Mouse (Mus musculus): ENCODE measurements around the gene Agmat. TPM values are rescaled to one million over a fixed set of nuclear protein-coding genes. Genes with fewer than 3 reads are reported as not detected.

The Agmat gene
- polyA plus RNA-seq, 2 experiments = 0.21 TPM; not detected in 1

- Histone ChIP-seq H3K27ac (replicated peaks; ENCODE audit: low read depth, low read length) (no peak overlapping the region), H3K9me3 (ENCODE audit: control insufficient read depth, low read length) (no peaks in the 10 kb centered on the region), H3K27me3 (ENCODE audit: control insufficient read depth, insufficient read depth, low read length) (no peaks in the 10 kb centered on the region), H3K4me3 (replicated peaks; ENCODE audit: low read length) (no peak overlapping the region), H3K36me3 (ENCODE audit: control insufficient read depth, insufficient read depth, low read length) (peaks cover 57% of the 10 kb centered on the region), H3K4me1 (ENCODE audit: control insufficient read depth, insufficient read depth, low read length) (peaks cover 21% of the 10 kb centered on the region), H3K4me2 (replicated peaks; ENCODE audit: low read depth, low read length, severe bottlenecking) (no peak overlapping the region), H3K9ac (ENCODE audit: low read depth, low read length, severe bottlenecking) (no peak overlapping the region)
- no peak for DNase-seq (ENCODE audit: low spot score)
- ATAC-seq (ENCODE audit: low FRiP score, low read depth) = no peak
- 93% methylated on average over 12 of the region's 12 CpGs for WGBS
- no peak for TF ChIP-seq POLR2A (IDR thresholded peaks at IDR 0.05; ENCODE audit: borderline replicate concordance, extremely low read depth, insufficient read depth, insufficient read length)
Observed at GRCm38 (mm10) chr4:141763476-141763875, 17.0 kb downstream of the Agmat start.

- Histone ChIP-seq H3K27ac (replicated peaks; ENCODE audit: low read depth, low read length) (no peak overlapping the region), H3K9ac (ENCODE audit: low read depth, low read length, severe bottlenecking) (no peak overlapping the region), H3K27me3 (ENCODE audit: control insufficient read depth, insufficient read depth, low read length) (no peaks in the 10 kb centered on the region), H3K4me2 (replicated peaks; ENCODE audit: low read depth, low read length, severe bottlenecking) (no peak overlapping the region), H3K4me1 (ENCODE audit: control insufficient read depth, insufficient read depth, low read length) (peaks cover 21% of the 10 kb centered on the region), H3K9me3 (ENCODE audit: control insufficient read depth, low read length) (no peaks in the 10 kb centered on the region), H3K36me3 (ENCODE audit: control insufficient read depth, insufficient read depth, low read length) (peaks cover 72% of the 10 kb centered on the region), H3K4me3 (replicated peaks; ENCODE audit: low read length) (no peak overlapping the region)
- no peak for TF ChIP-seq POLR2A (IDR thresholded peaks at IDR 0.05; ENCODE audit: borderline replicate concordance, extremely low read depth, insufficient read depth, insufficient read length)
- 93% methylated on average over 3 of the region's 3 CpGs for WGBS
- ATAC-seq (ENCODE audit: low FRiP score, low read depth) (no peak), DNase-seq (ENCODE audit: low spot score) (no peak)
Observed at GRCm38 (mm10) chr4:141765008-141765407, 18.5 kb downstream of the Agmat start.

- peak overlapping the region; percentile 80 for H3K27ac ChIP-seq (replicated peaks; ENCODE audit: low read depth, low read length)
- H3K9ac ChIP-seq (ENCODE audit: low read depth, low read length, severe bottlenecking) = no peak overlapping the region
- no peak for TF ChIP-seq POLR2A (IDR thresholded peaks at IDR 0.05; ENCODE audit: borderline replicate concordance, extremely low read depth, insufficient read depth, insufficient read length)
- peak; percentile 44; the same call in 1 of the 2 replicates for ATAC-seq (ENCODE audit: low FRiP score, low read depth)
- peaks cover 21% of the 10 kb centered on the region for H3K4me1 ChIP-seq (ENCODE audit: control insufficient read depth, insufficient read depth, low read length)
- H3K4me3 ChIP-seq (replicated peaks; ENCODE audit: low read length) = no peak overlapping the region
- H3K27me3 ChIP-seq (ENCODE audit: control insufficient read depth, insufficient read depth, low read length) = no peaks in the 10 kb centered on the region
- no peak overlapping the region for H3K4me2 ChIP-seq (replicated peaks; ENCODE audit: low read depth, low read length, severe bottlenecking)
- H3K9me3 ChIP-seq (ENCODE audit: control insufficient read depth, low read length) = no peaks in the 10 kb centered on the region
- H3K36me3 ChIP-seq (ENCODE audit: control insufficient read depth, insufficient read depth, low read length) = peaks cover 85% of the 10 kb centered on the region
- WGBS = 73% methylated on average over 8 of the region's 8 CpGs
- DNase-seq (ENCODE audit: low spot score) = no peak
Observed at GRCm38 (mm10) chr4:141766316-141766667, 19.8 kb downstream of the Agmat start.

GRCm38 (mm10) chr4:141766668-141767352 lies 20.3 kb downstream of the Agmat start:
- peak overlapping the region; percentile 5; the same call in 1 of the 2 replicates for H3K4me3 ChIP-seq (replicated peaks; ENCODE audit: low read length)
- peak overlapping the region; percentile 26; the same call in 1 of the 2 replicates for H3K4me2 ChIP-seq (replicated peaks; ENCODE audit: low read depth, low read length, severe bottlenecking)
- WGBS = 35% methylated on average over 19 of the region's 19 CpGs
- no peaks in the 10 kb centered on the region for H3K27me3 ChIP-seq (ENCODE audit: control insufficient read depth, insufficient read depth, low read length)
- H3K36me3 ChIP-seq (ENCODE audit: control insufficient read depth, insufficient read depth, low read length) = peaks cover 87% of the 10 kb centered on the region
- no peaks in the 10 kb centered on the region for H3K9me3 ChIP-seq (ENCODE audit: control insufficient read depth, low read length)
- no peak for TF ChIP-seq POLR2A (IDR thresholded peaks at IDR 0.05; ENCODE audit: borderline replicate concordance, extremely low read depth, insufficient read depth, insufficient read length)
- H3K27ac ChIP-seq (replicated peaks; ENCODE audit: low read depth, low read length) = peak overlapping the region; percentile 80
- H3K9ac ChIP-seq (ENCODE audit: low read depth, low read length, severe bottlenecking) = no peak overlapping the region
- peaks cover 21% of the 10 kb centered on the region for H3K4me1 ChIP-seq (ENCODE audit: control insufficient read depth, insufficient read depth, low read length)
- DNase-seq (ENCODE audit: low spot score) (peak; percentile 69), ATAC-seq (ENCODE audit: low FRiP score, low read depth) (peak; percentile 71)

- ATAC-seq (ENCODE audit: low FRiP score, low read depth) (peak; percentile 32), DNase-seq (ENCODE audit: low spot score) (peak; percentile 43)
- Histone ChIP-seq H3K4me1 (ENCODE audit: control insufficient read depth, insufficient read depth, low read length) (peaks cover 21% of the 10 kb centered on the region), H3K9ac (ENCODE audit: low read depth, low read length, severe bottlenecking) (no peak overlapping the region), H3K27me3 (ENCODE audit: control insufficient read depth, insufficient read depth, low read length) (no peaks in the 10 kb centered on the region), H3K4me2 (replicated peaks; ENCODE audit: low read depth, low read length, severe bottlenecking) (peak overlapping the region; percentile 26; the same call in 1 of the 2 replicates), H3K27ac (replicated peaks; ENCODE audit: low read depth, low read length) (peak overlapping the region; percentile 80), H3K36me3 (ENCODE audit: control insufficient read depth, insufficient read depth, low read length) (peaks cover 87% of the 10 kb centered on the region), H3K9me3 (ENCODE audit: control insufficient read depth, low read length) (no peaks in the 10 kb centered on the region), H3K4me3 (replicated peaks; ENCODE audit: low read length) (no peak overlapping the region)
- TF ChIP-seq POLR2A (IDR thresholded peaks at IDR 0.05; ENCODE audit: borderline replicate concordance, extremely low read depth, insufficient read depth, insufficient read length) = no peak
- 70% methylated on average over 19 of the region's 19 CpGs for WGBS
Observed at GRCm38 (mm10) chr4:141767353-141768036, 21.0 kb downstream of the Agmat start.

Data from limb, embryonic 14.5 days (tissue).